In the genomic region with DNA sequence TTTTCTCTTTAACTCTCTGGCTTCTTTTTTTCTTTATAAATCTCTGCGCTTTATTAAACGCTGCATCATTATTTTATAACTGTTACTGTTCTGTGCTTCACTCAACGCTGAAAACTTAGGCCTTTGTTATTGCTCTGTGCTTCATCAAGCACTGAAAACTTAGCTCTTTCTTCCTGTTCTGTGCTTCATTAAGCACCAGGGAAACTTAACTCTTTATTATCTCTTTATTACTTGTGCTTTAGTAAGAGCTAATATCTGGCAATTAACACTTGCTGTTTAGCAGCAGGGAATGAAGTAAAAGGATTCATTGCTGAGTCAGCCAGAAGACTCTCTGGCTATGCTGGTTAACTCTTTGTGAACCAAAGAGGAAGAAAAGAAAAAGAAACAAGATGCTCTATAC, we compare ENCODE assay signal across 18 mouse cellular contexts. TPM values are rescaled to one million over a fixed set of nuclear protein-coding genes. Genes with fewer than 3 reads are reported as not detected.
DNase-seq lines count a peak whose midpoint lies in the region; ATAC-seq and TF ChIP-seq lines count a peak whose summit lies in the region.
"Had no signal": no experiment of that assay in that cellular context is flagged by ENCODE, and none has a peak within 500 bp of the region (broad histone marks: within the 10 kb centered on the region; RNA-seq: fewer than 3 reads in every experiment).

No protein-coding gene starts in this region.

- peak; percentile 46; the same call in 1 of the 2 replicates for ATAC-seq in hindbrain, embryonic 13.5 days (ENCODE audit: low FRiP score)
- no peak for ATAC-seq in hindbrain, embryonic 12.5 days (ENCODE audit: low FRiP score)
- ATAC-seq in neural tube, embryonic 12.5 days (ENCODE audit: low FRiP score, low read depth): 0 out of 2 replicates have a peak, but pooled peaks have one; percentile 25
- ATAC-seq in hindbrain, postnatal 0 days: peak; percentile 51; the same call in 1 of the 2 replicates
- ATAC-seq in stomach, postnatal 0 days (ENCODE audit: low FRiP score, low TSS enrichment): no peak
- ATAC-seq: liver, postnatal 0 days; midbrain, embryonic 13.5 days had no signal

- no peak overlapping the region for H3K4me2 ChIP-seq in hindbrain, embryonic 13.5 days
- H3K4me2 ChIP-seq in hindbrain, embryonic 12.5 days (replicated peaks): no peak overlapping the region
- H3K4me2 ChIP-seq in neural tube, embryonic 12.5 days (replicated peaks): no peak overlapping the region
- H3K4me2 ChIP-seq in hindbrain, postnatal 0 days (ENCODE audit: low read depth, low read length): peak overlapping the region; percentile 33; the same call in 1 of the 2 replicates
- no peak overlapping the region for H3K4me2 ChIP-seq in stomach, postnatal 0 days (replicated peaks; ENCODE audit: low read depth)
- H3K4me2 ChIP-seq: heart, embryonic 12.5 days; midbrain, embryonic 13.5 days had no signal

- H3K9ac ChIP-seq in hindbrain, embryonic 13.5 days: no peak overlapping the region
- H3K9ac ChIP-seq in hindbrain, embryonic 12.5 days: no peak overlapping the region
- H3K9ac ChIP-seq in neural tube, embryonic 12.5 days: no peak overlapping the region
- H3K9ac ChIP-seq in hindbrain, postnatal 0 days (replicated peaks; ENCODE audit: low read length): no peak overlapping the region
- no peak overlapping the region for H3K9ac ChIP-seq in stomach, postnatal 0 days (ENCODE audit: low read length)
- H3K9ac ChIP-seq: heart, embryonic 12.5 days; liver, postnatal 0 days; midbrain, embryonic 13.5 days had no signal

- DNase-seq in neural tube, embryonic 10.5 days (ENCODE audit: extremely low spot score, low spot score): no peak
- no peak for DNase-seq in hindbrain, postnatal 0 days (ENCODE audit: low spot score)
- DNase-seq in stomach, postnatal 0 days (ENCODE audit: low spot score): no peak
- DNase-seq in heart, postnatal 14 days: no peak
- DNase-seq in frontal cortex, adult 2 months (ENCODE audit: extremely low spot score in 1 of 2, low spot score in 1 of 2): no peak
- DNase-seq: adrenal gland, postnatal 25 days; cerebellum, postnatal 36 days; gastrocnemius, postnatal 10 days; kidney, postnatal 25 days; liver, postnatal 0 days; lung, postnatal 4 days; right cerebral cortex, postnatal 14 days had no signal

- WGBS in hindbrain, embryonic 13.5 days: 62% methylated on average over 3 of the region's 3 CpGs
- 71% methylated on average over 3 of the region's 3 CpGs for WGBS in hindbrain, embryonic 12.5 days
- 19% methylated on average over 3 of the region's 3 CpGs for WGBS in neural tube, embryonic 12.5 days
- 35% methylated on average over 3 of the region's 3 CpGs for WGBS in hindbrain, postnatal 0 days
- WGBS in stomach, postnatal 0 days: 43% methylated on average over 3 of the region's 3 CpGs

- no peaks in the 10 kb centered on the region for H3K27me3 ChIP-seq in hindbrain, embryonic 13.5 days
- no peaks in the 10 kb centered on the region for H3K27me3 ChIP-seq in hindbrain, embryonic 12.5 days
- no peaks in the 10 kb centered on the region for H3K27me3 ChIP-seq in neural tube, embryonic 12.5 days (replicated peaks)
- no peaks in the 10 kb centered on the region for H3K27me3 ChIP-seq in hindbrain, postnatal 0 days (ENCODE audit: insufficient read depth, low read length)
- no peaks in the 10 kb centered on the region for H3K27me3 ChIP-seq in stomach, postnatal 0 days (ENCODE audit: control insufficient read depth, insufficient read depth, low read length)
- H3K27me3 ChIP-seq: heart, embryonic 12.5 days; midbrain, embryonic 13.5 days had no signal

- intact Hi-C loops in heart, postnatal 14 days (cut with DNase I): no loop called here

- TF ChIP-seq EP300 in stomach, postnatal 0 days (optimal IDR thresholded peaks at IDR 0.05): no peak

- no peaks in the 10 kb centered on the region for H3K36me3 ChIP-seq in hindbrain, embryonic 13.5 days
- no peaks in the 10 kb centered on the region for H3K36me3 ChIP-seq in hindbrain, embryonic 12.5 days
- no peaks in the 10 kb centered on the region for H3K36me3 ChIP-seq in neural tube, embryonic 12.5 days
- no peaks in the 10 kb centered on the region for H3K36me3 ChIP-seq in hindbrain, postnatal 0 days (ENCODE audit: insufficient read depth, low read length)
- no peaks in the 10 kb centered on the region for H3K36me3 ChIP-seq in stomach, postnatal 0 days (ENCODE audit: control insufficient read depth, insufficient read depth, low read length)
- H3K36me3 ChIP-seq: heart, embryonic 12.5 days; midbrain, embryonic 13.5 days had no signal

- TF ChIP-seq CTCF in hindbrain, postnatal 0 days (IDR thresholded peaks at IDR 0.05; ENCODE audit: low read depth): no peak
- no peak for TF ChIP-seq CTCF in stomach, postnatal 0 days (IDR thresholded peaks at IDR 0.05; ENCODE audit: low read depth)

- no peaks in the 10 kb centered on the region for H3K9me3 ChIP-seq in hindbrain, embryonic 13.5 days
- no peaks in the 10 kb centered on the region for H3K9me3 ChIP-seq in hindbrain, embryonic 12.5 days (replicated peaks)
- H3K9me3 ChIP-seq in neural tube, embryonic 12.5 days: no peaks in the 10 kb centered on the region
- no peaks in the 10 kb centered on the region for H3K9me3 ChIP-seq in hindbrain, postnatal 0 days (ENCODE audit: low read length)
- no peaks in the 10 kb centered on the region for H3K9me3 ChIP-seq in stomach, postnatal 0 days (ENCODE audit: control insufficient read depth, low read length)
- H3K9me3 ChIP-seq: heart, embryonic 12.5 days; midbrain, embryonic 13.5 days had no signal

- peaks cover 9% of the 10 kb centered on the region; the same call in 1 of the 2 replicates for H3K4me1 ChIP-seq in hindbrain, embryonic 13.5 days (replicated peaks)
- H3K4me1 ChIP-seq in hindbrain, embryonic 12.5 days: no peaks in the 10 kb centered on the region
- 0 out of 2 replicates have a peak, but pooled peaks cover 8% of the 10 kb centered on the region for H3K4me1 ChIP-seq in neural tube, embryonic 12.5 days
- peaks cover 5% of the 10 kb centered on the region; the same call in 1 of the 2 replicates for H3K4me1 ChIP-seq in hindbrain, postnatal 0 days (ENCODE audit: insufficient read depth, low read length)
- no peaks in the 10 kb centered on the region for H3K4me1 ChIP-seq in stomach, postnatal 0 days (replicated peaks; ENCODE audit: control insufficient read depth, insufficient read depth)
- H3K4me1 ChIP-seq: heart, embryonic 12.5 days; midbrain, embryonic 13.5 days had no signal

- no peak overlapping the region for H3K4me3 ChIP-seq in hindbrain, embryonic 13.5 days
- H3K4me3 ChIP-seq in hindbrain, embryonic 12.5 days: no peak overlapping the region
- no peak overlapping the region for H3K4me3 ChIP-seq in neural tube, embryonic 12.5 days
- H3K4me3 ChIP-seq in hindbrain, postnatal 0 days (ENCODE audit: low read length): no peak overlapping the region
- H3K4me3 ChIP-seq in stomach, postnatal 0 days (ENCODE audit: low read depth, low read length): no peak overlapping the region
- H3K4me3 ChIP-seq: erythroblast, embryonic 14.5 days; heart, embryonic 12.5 days; midbrain, embryonic 13.5 days had no signal

- H3K27ac ChIP-seq in hindbrain, embryonic 13.5 days: 0 out of 2 replicates have a peak overlapping the region, but pooled peaks have one; percentile 25
- no peak overlapping the region for H3K27ac ChIP-seq in hindbrain, embryonic 12.5 days
- H3K27ac ChIP-seq in neural tube, embryonic 12.5 days: no peak overlapping the region
- H3K27ac ChIP-seq in hindbrain, postnatal 0 days: peak overlapping the region; percentile 65; the same call in 1 of the 2 replicates
- H3K27ac ChIP-seq in stomach, postnatal 0 days (replicated peaks): 0 out of 2 replicates have a peak overlapping the region, but pooled peaks have one; percentile 13
- H3K27ac ChIP-seq: midbrain, embryonic 13.5 days had no signal

RNA-seq across cellular contexts. Expression of a gene that starts 8.3 kb away (rescaled TPM):
- polyA plus RNA-seq in hindbrain, embryonic 13.5 days (2015; fragmentation: Nextera tagmentation; extraction: Ambion mirVana): 5.8 and 6.5 TPM in 2 replicates
- 5.0 and 5.9 TPM in 2 replicates for polyA plus RNA-seq in hindbrain, embryonic 12.5 days (2016; fragmentation: Nextera tagmentation; extraction: Ambion mirVana)
- polyA plus RNA-seq in neural tube, embryonic 12.5 days (2016; fragmentation: Nextera tagmentation; extraction: Ambion mirVana): 4.4 and 5.1 TPM in 2 replicates
- 2.1 and 4.6 TPM in 2 replicates for total RNA-seq in hindbrain, postnatal 0 days (2014; rRNA removed)
- 3.9 and 4.6 TPM in 2 replicates for polyA plus RNA-seq in hindbrain, postnatal 0 days (2015; fragmentation: Nextera tagmentation; extraction: Ambion mirVana)
- 1.7 and 2.3 TPM in 2 replicates for polyA plus RNA-seq in stomach, postnatal 0 days (2015; fragmentation: Nextera tagmentation; extraction: Ambion mirVana)
- total RNA-seq in heart, postnatal 14 days (2021): 1 to 10 TPM; 3.1 to 3.3 TPM
- polyA plus RNA-seq in frontal cortex, adult 2 months (2012; rRNA removed): 2.6 and 2.9 TPM in 2 replicates
- polyA plus RNA-seq: erythroblast, embryonic 14.5 days had no signal

RNA-seq across cellular contexts. Expression of a gene that starts 17.2 kb away (rescaled TPM):
- 109 TPM in 2 replicates for polyA plus RNA-seq in hindbrain, embryonic 13.5 days (2015; fragmentation: Nextera tagmentation; extraction: Ambion mirVana)
- 86.1 and 97.6 TPM in 2 replicates for polyA plus RNA-seq in hindbrain, embryonic 12.5 days (2016; fragmentation: Nextera tagmentation; extraction: Ambion mirVana)
- polyA plus RNA-seq in neural tube, embryonic 12.5 days (2016; fragmentation: Nextera tagmentation; extraction: Ambion mirVana): 91.7 and 104 TPM in 2 replicates
- total RNA-seq in hindbrain, postnatal 0 days (2014; rRNA removed): 54.3 and 73.1 TPM in 2 replicates
- polyA plus RNA-seq in hindbrain, postnatal 0 days (2015; fragmentation: Nextera tagmentation; extraction: Ambion mirVana): 83.3 and 86.3 TPM in 2 replicates
- 92.7 and 99.0 TPM in 2 replicates for polyA plus RNA-seq in stomach, postnatal 0 days (2015; fragmentation: Nextera tagmentation; extraction: Ambion mirVana)
- 100 to 1,000 TPM; 251 to 263 TPM for total RNA-seq in heart, postnatal 14 days (2021)
- polyA plus RNA-seq in frontal cortex, adult 2 months (2012; rRNA removed): 20.8 and 27.9 TPM in 2 replicates

RNA-seq across cellular contexts. Expression of a gene that starts 18.5 kb away (rescaled TPM):
- polyA plus RNA-seq in hindbrain, embryonic 13.5 days (2015; fragmentation: Nextera tagmentation; extraction: Ambion mirVana): not detected in 2 replicates
- not detected in 2 replicates for polyA plus RNA-seq in hindbrain, embryonic 12.5 days (2016; fragmentation: Nextera tagmentation; extraction: Ambion mirVana)
- not detected in 2 replicates for polyA plus RNA-seq in neural tube, embryonic 12.5 days (2016; fragmentation: Nextera tagmentation; extraction: Ambion mirVana)
- total RNA-seq in hindbrain, postnatal 0 days (2014; rRNA removed): 0.10 and 0.18 TPM in 2 replicates
- polyA plus RNA-seq in hindbrain, postnatal 0 days (2015; fragmentation: Nextera tagmentation; extraction: Ambion mirVana): not detected in 2 replicates
- polyA plus RNA-seq in stomach, postnatal 0 days (2015; fragmentation: Nextera tagmentation; extraction: Ambion mirVana): not detected in 2 replicates
- total RNA-seq in heart, postnatal 14 days (2021): 10 to 100 TPM; 57.2 to 58.7 TPM
- polyA plus RNA-seq in frontal cortex, adult 2 months (2012; rRNA removed): 0.21 and 0.34 TPM in 2 replicates
- polyA plus RNA-seq: erythroblast, embryonic 14.5 days; liver, postnatal 0 days; midbrain, embryonic 13.5 days had no signal

RNA-seq across cellular contexts. Expression of a gene that starts 32.2 kb away (rescaled TPM):
- polyA plus RNA-seq in hindbrain, embryonic 13.5 days (2015; fragmentation: Nextera tagmentation; extraction: Ambion mirVana): 50.7 and 50.9 TPM in 2 replicates
- polyA plus RNA-seq in hindbrain, embryonic 12.5 days (2016; fragmentation: Nextera tagmentation; extraction: Ambion mirVana): 57.9 and 64.7 TPM in 2 replicates
- polyA plus RNA-seq in neural tube, embryonic 12.5 days (2016; fragmentation: Nextera tagmentation; extraction: Ambion mirVana): 55.4 and 57.5 TPM in 2 replicates
- total RNA-seq in hindbrain, postnatal 0 days (2014; rRNA removed): 15.2 and 15.6 TPM in 2 replicates
- 41.0 and 47.3 TPM in 2 replicates for polyA plus RNA-seq in hindbrain, postnatal 0 days (2015; fragmentation: Nextera tagmentation; extraction: Ambion mirVana)
- 31.4 and 33.1 TPM in 2 replicates for polyA plus RNA-seq in stomach, postnatal 0 days (2015; fragmentation: Nextera tagmentation; extraction: Ambion mirVana)
- total RNA-seq in heart, postnatal 14 days (2021): 10 to 100 TPM; 43.2 to 49.9 TPM
- 27.7 and 29.4 TPM in 2 replicates for polyA plus RNA-seq in frontal cortex, adult 2 months (2012; rRNA removed)

RNA-seq across cellular contexts. Expression of a gene that starts 32.2 kb away (rescaled TPM):
- 202 and 213 TPM in 2 replicates for polyA plus RNA-seq in hindbrain, embryonic 13.5 days (2015; fragmentation: Nextera tagmentation; extraction: Ambion mirVana)
- 213 and 222 TPM in 2 replicates for polyA plus RNA-seq in hindbrain, embryonic 12.5 days (2016; fragmentation: Nextera tagmentation; extraction: Ambion mirVana)
- polyA plus RNA-seq in neural tube, embryonic 12.5 days (2016; fragmentation: Nextera tagmentation; extraction: Ambion mirVana): 206 and 209 TPM in 2 replicates
- 84.2 and 91.5 TPM in 2 replicates for total RNA-seq in hindbrain, postnatal 0 days (2014; rRNA removed)
- 219 and 228 TPM in 2 replicates for polyA plus RNA-seq in hindbrain, postnatal 0 days (2015; fragmentation: Nextera tagmentation; extraction: Ambion mirVana)
- polyA plus RNA-seq in stomach, postnatal 0 days (2015; fragmentation: Nextera tagmentation; extraction: Ambion mirVana): 156 and 171 TPM in 2 replicates
- 1,000 to 10,000 TPM; 1,284 to 1,341 TPM for total RNA-seq in heart, postnatal 14 days (2021)
- polyA plus RNA-seq in frontal cortex, adult 2 months (2012; rRNA removed): 290 and 314 TPM in 2 replicates

Comparison
In these comparisons a context has a peak if more than half of its experiments do, and no peak if none do; other contexts are left out.
1. ATAC-seq: peak in hindbrain, embryonic 13.5 days (single experiment), neural tube, embryonic 12.5 days (single experiment) and hindbrain, postnatal 0 days (single experiment); none in hindbrain, embryonic 12.5 days (single experiment) and stomach, postnatal 0 days (single experiment).
2. H3K27ac ChIP-seq: peak in hindbrain, embryonic 13.5 days (single experiment), hindbrain, postnatal 0 days (single experiment) and stomach, postnatal 0 days (single experiment); none in hindbrain, embryonic 12.5 days (single experiment) and neural tube, embryonic 12.5 days (single experiment).